Mouse (Mus musculus) neutrophil, adult 59 days (primary cell): ENCODE results near the gene Rmnd1. TPM values are rescaled to one million over a fixed set of nuclear protein-coding genes. Genes with fewer than 3 reads are reported as not detected.

ENCODE experiments used
- total RNA-seq, 2 experiments: library from RNA; stranded (reverse); gene quantifications; 1 replicate in 1 of 2; 2 replicates in 1 of 2; pipeline ENCODE4 v1.2.4; 2023

Gene Rmnd1
- total RNA-seq, result 10 to 100 TPM; 17.3 to 17.9 TPM

GRCm38 (mm10) chr10:4432123-4432931 is at the start of gene Rmnd1, which contains the start of gene Armt1:
Gene Rmnd1 (minus strand): TSS chr10:4432388.
Gene Armt1 (plus strand): TSS chr10:4432467.

DNA sequence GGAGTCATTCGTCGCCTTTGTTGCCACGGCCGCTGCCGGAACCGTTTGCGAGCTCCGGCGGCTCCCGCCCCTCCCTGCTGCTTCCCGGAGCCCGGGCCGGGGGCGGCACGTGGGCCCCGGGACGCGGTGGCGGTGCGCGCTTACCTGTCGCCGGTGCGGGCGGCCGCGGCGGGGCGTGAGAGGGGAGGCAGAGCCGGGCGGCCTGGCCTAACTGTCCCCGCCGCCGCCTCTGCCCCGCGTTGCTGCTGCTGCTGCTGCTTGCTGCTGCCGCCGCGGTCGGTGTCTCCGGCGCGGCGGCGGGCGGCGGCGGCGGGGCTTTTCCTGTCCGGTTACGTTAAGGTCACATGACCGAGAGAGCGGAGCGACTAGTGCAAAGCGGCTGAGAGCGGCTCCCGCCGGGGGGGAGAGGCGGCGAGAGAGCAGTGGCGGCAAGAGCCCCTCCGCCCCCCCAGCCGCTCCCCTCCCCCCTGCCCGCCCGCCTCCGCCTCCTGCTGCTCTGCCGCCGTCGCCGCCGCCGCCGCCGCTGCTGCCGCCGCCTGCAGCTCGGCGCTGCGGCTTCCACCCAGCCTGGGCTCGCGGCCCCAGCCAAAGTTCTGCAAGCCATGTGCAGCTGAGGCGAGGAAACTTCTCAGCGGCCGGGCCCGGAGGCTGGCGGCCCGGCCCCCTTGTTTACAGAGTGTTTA is 44.3 kb downstream of the Rmnd1 start, which contains the start of gene Zbtb2:
Gene Zbtb2 (minus strand): TSS at position 408 of the 683 bp plus-strand sequence.

Other genes with a start within 250 kb of the Rmnd1 start
- 1 to 10 TPM in 1 of 2 experiments, under 1 TPM in 1; 0.95 to 3.5 TPM for gene Akap12, start 166.0 kb downstream of the Rmnd1 start, total RNA-seq
- gene Zbtb2, start 44.3 kb downstream of the Rmnd1 start, total RNA-seq, result 10 to 100 TPM; 15.3 to 15.5 TPM
- gene Armt1, start 79 bp upstream of the Rmnd1 start, total RNA-seq, result 10 to 100 TPM; 14.1 to 15.0 TPM
- under 1 TPM; 0.31 to 0.46 TPM for gene Ccdc170, start 50.1 kb upstream of the Rmnd1 start, total RNA-seq
- gene Esr1, start 179.2 kb upstream of the Rmnd1 start, total RNA-seq, result 1 to 10 TPM; 5.5 to 5.6 TPM